Mouse (Mus musculus): Measurements from ENCODE around the gene Gnao1.
A peak's percentile ranks its signal among the peaks of the same experiment; 100 is the strongest.

Gene Gnao1

GRCm38 (mm10) chr8:94004139-94004538, 194.4 kb downstream of the Gnao1 start:
- DNase-seq (ENCODE audit: low read depth, low spot score): no peak

GRCm38 (mm10) chr8:94009243-94009845, 199.6 kb downstream of the Gnao1 start:
- no peak for DNase-seq (ENCODE audit: low read depth, low spot score)

- no peak for DNase-seq (ENCODE audit: low read depth, low spot score)
Measured at GRCm38 (mm10) chr8:94010101-94010705, 200.4 kb downstream of the Gnao1 start.

- no peak for DNase-seq (ENCODE audit: low read depth, low spot score)
Measured at GRCm38 (mm10) chr8:94011076-94012012, 201.6 kb downstream of the Gnao1 start.

- DNase-seq (ENCODE audit: low read depth, low spot score): peak; percentile 45
Measured at GRCm38 (mm10) chr8:94012013-94012951, 202.5 kb downstream of the Gnao1 start, which contains the start of gene Amfr. TSS of gene Amfr (minus strand) at chr8:94012842.

GRCm38 (mm10) chr8:94013026-94013612, 203.4 kb downstream of the Gnao1 start:
- DNase-seq (ENCODE audit: low read depth, low spot score): no peak
